Mouse (Mus musculus): ENCODE results near the gene Ube2o. TPM values are rescaled to one million over a fixed set of nuclear protein-coding genes. Genes with fewer than 3 reads are reported as not detected.

The Ube2o gene
- polyA plus RNA-seq, 1 experiment from 2014 or later, result 9.7 TPM

GRCm38 (mm10) chr11:116533341-116534153, 47.7 kb downstream of the Ube2o start:
- peaks cover 53% of the 10 kb centered on the region for H3K27me3 ChIP-seq
- H3K9ac ChIP-seq, result peak overlapping the region; percentile 68
- peaks cover 15% of the 10 kb centered on the region for H3K36me3 ChIP-seq
- peaks cover 44% of the 10 kb centered on the region for H3K4me1 ChIP-seq
- peak overlapping the region; percentile 57 for H3K4me3 ChIP-seq
- under 1% methylated on average over 63 of the region's 63 CpGs for WGBS
- no peaks in the 10 kb centered on the region for H3K9me3 ChIP-seq
- no peak overlapping the region for H3K27ac ChIP-seq
- peak; percentile 22 for ATAC-seq (ENCODE audit: insufficient number of reproducible peaks, insufficient read depth, low FRiP score, low TSS enrichment, low read depth)
- peak overlapping the region; percentile 98 for H3K4me2 ChIP-seq

- Histone ChIP-seq H3K9me3 (no peaks in the 10 kb centered on the region), H3K4me3 (peak overlapping the region; percentile 57), H3K9ac (peak overlapping the region; percentile 68), H3K4me2 (peak overlapping the region; percentile 98), H3K36me3 (peaks cover 8% of the 10 kb centered on the region), H3K4me1 (peaks cover 44% of the 10 kb centered on the region), H3K27me3 (peaks cover 53% of the 10 kb centered on the region), H3K27ac (0 out of 2 replicates have a peak overlapping the region, but pooled peaks have one; percentile 11)
- under 1% methylated on average over 49 of the region's 50 CpGs for WGBS
- peak; percentile 45; the same call in 1 of the 2 replicates for ATAC-seq (ENCODE audit: insufficient number of reproducible peaks, insufficient read depth, low FRiP score, low TSS enrichment, low read depth)
Observed at GRCm38 (mm10) chr11:116532810-116533338, 48.4 kb downstream of the Ube2o start.

- H3K36me3 ChIP-seq, result peaks cover 5% of the 10 kb centered on the region
- no peak for ATAC-seq (ENCODE audit: insufficient number of reproducible peaks, insufficient read depth, low FRiP score, low TSS enrichment, low read depth)
- no peaks in the 10 kb centered on the region for H3K9me3 ChIP-seq
- peaks cover 44% of the 10 kb centered on the region for H3K4me1 ChIP-seq
- peaks cover 53% of the 10 kb centered on the region for H3K27me3 ChIP-seq
- H3K27ac ChIP-seq, result 0 out of 2 replicates have a peak overlapping the region, but pooled peaks have one; percentile 11
- H3K9ac ChIP-seq, result peak overlapping the region; percentile 68
- H3K4me3 ChIP-seq, result peak overlapping the region; percentile 57
- under 1% methylated on average over 30 of the region's 30 CpGs for whole genome bisulfite sequencing
- peak overlapping the region; percentile 98 for H3K4me2 ChIP-seq
Observed at GRCm38 (mm10) chr11:116532262-116532809, 48.9 kb downstream of the Ube2o start.

GRCm38 (mm10) chr11:116531371-116532191, 49.7 kb downstream of the Ube2o start:
- peaks cover 53% of the 10 kb centered on the region for H3K27me3 ChIP-seq

GRCm38 (mm10) chr11:116530187-116531147, 50.8 kb downstream of the Ube2o start, which contains the start of gene Sphk1:
Sphk1 (plus strand) TSS chr11:116530925.
- no peaks in the 10 kb centered on the region for H3K9me3 ChIP-seq
- H3K4me1 ChIP-seq, result peaks cover 44% of the 10 kb centered on the region
- H3K4me3 ChIP-seq, result peak within 1 kb of the TSS; percentile 57
- peak within 1 kb of the TSS; percentile 98 for H3K4me2 ChIP-seq
- no peaks in the 10 kb centered on the region for H3K36me3 ChIP-seq
- 0 out of 2 replicates have a peak within 1 kb of the TSS, but pooled peaks have one; percentile 3 for H3K27ac ChIP-seq
- peak within 1 kb of the TSS; percentile 68 for H3K9ac ChIP-seq
- no peak for ATAC-seq (ENCODE audit: insufficient number of reproducible peaks, insufficient read depth, low FRiP score, low TSS enrichment, low read depth)
- peaks cover 53% of the 10 kb centered on the region for H3K27me3 ChIP-seq
- 23% methylated on average over 11 of the region's 11 CpGs for WGBS

More at GRCm38 (mm10) chr11:116531371-116532191, 49.7 kb downstream of the Ube2o start:
- 2% methylated on average over 48 of the region's 48 CpGs for WGBS
- Histone ChIP-seq H3K36me3 (no peaks in the 10 kb centered on the region), H3K4me2 (peak overlapping the region; percentile 98), H3K27ac (no peak overlapping the region), H3K9ac (peak overlapping the region; percentile 68), H3K4me3 (peak overlapping the region; percentile 57), H3K4me1 (peaks cover 44% of the 10 kb centered on the region), H3K9me3 (no peaks in the 10 kb centered on the region)
- no peak for ATAC-seq (ENCODE audit: insufficient number of reproducible peaks, insufficient read depth, low FRiP score, low TSS enrichment, low read depth)

GRCm38 (mm10) chr11:116528636-116529320, 52.5 kb downstream of the Ube2o start:
- H3K4me3 ChIP-seq, result no peak overlapping the region
- no peak overlapping the region for H3K9ac ChIP-seq
- no peak overlapping the region for H3K4me2 ChIP-seq
- no peak overlapping the region for H3K27ac ChIP-seq
- no peaks in the 10 kb centered on the region for H3K36me3 ChIP-seq
- H3K4me1 ChIP-seq, result peaks cover 49% of the 10 kb centered on the region
- ATAC-seq (ENCODE audit: insufficient number of reproducible peaks, insufficient read depth, low FRiP score, low TSS enrichment, low read depth), result no peak
- no peaks in the 10 kb centered on the region for H3K9me3 ChIP-seq
- peaks cover 43% of the 10 kb centered on the region for H3K27me3 ChIP-seq
- 68% methylated on average over 8 of the region's 8 CpGs for WGBS

GRCm38 (mm10) chr11:116523699-116524189, 57.5 kb downstream of the Ube2o start:
- Histone ChIP-seq H3K27ac (peak overlapping the region; percentile 76), H3K4me2 (no peak overlapping the region), H3K9ac (0 out of 2 replicates have a peak overlapping the region, but pooled peaks have one; percentile 11), H3K9me3 (no peaks in the 10 kb centered on the region), H3K4me3 (no peak overlapping the region), H3K27me3 (no peaks in the 10 kb centered on the region), H3K36me3 (no peaks in the 10 kb centered on the region), H3K4me1 (peaks cover 25% of the 10 kb centered on the region)
- no peak for ATAC-seq (ENCODE audit: insufficient number of reproducible peaks, insufficient read depth, low FRiP score, low TSS enrichment, low read depth)
- 42% methylated on average over 5 of the region's 5 CpGs for WGBS

GRCm38 (mm10) chr11:116522886-116523698, 58.2 kb downstream of the Ube2o start:
- peaks cover 30% of the 10 kb centered on the region for H3K4me1 ChIP-seq
- H3K9ac ChIP-seq, result 0 out of 2 replicates have a peak overlapping the region, but pooled peaks have one; percentile 11
- no peaks in the 10 kb centered on the region for H3K36me3 ChIP-seq
- H3K27ac ChIP-seq, result peak overlapping the region; percentile 76
- H3K27me3 ChIP-seq, result no peaks in the 10 kb centered on the region
- no peak overlapping the region for H3K4me3 ChIP-seq
- H3K9me3 ChIP-seq, result no peaks in the 10 kb centered on the region
- WGBS, result 41% methylated on average over 16 of the region's 16 CpGs
- H3K4me2 ChIP-seq, result no peak overlapping the region
- no peak for ATAC-seq (ENCODE audit: insufficient number of reproducible peaks, insufficient read depth, low FRiP score, low TSS enrichment, low read depth)

- no peak overlapping the region for H3K9ac ChIP-seq
- ATAC-seq (ENCODE audit: insufficient number of reproducible peaks, insufficient read depth, low FRiP score, low TSS enrichment, low read depth), result no peak
- no peaks in the 10 kb centered on the region for H3K36me3 ChIP-seq
- H3K9me3 ChIP-seq, result no peaks in the 10 kb centered on the region
- no peak overlapping the region for H3K4me2 ChIP-seq
- peaks cover 35% of the 10 kb centered on the region for H3K4me1 ChIP-seq
- no peak overlapping the region for H3K4me3 ChIP-seq
- 82% methylated on average over 3 of the region's 3 CpGs for whole genome bisulfite sequencing
- H3K27ac ChIP-seq, result no peak overlapping the region
- no peaks in the 10 kb centered on the region for H3K27me3 ChIP-seq
Observed at GRCm38 (mm10) chr11:116522046-116522445, 59.2 kb downstream of the Ube2o start.

All from embryonic facial prominence, embryonic 13.5 days (tissue).